Mouse (Mus musculus) kidney, adult 2 months (tissue): ENCODE measurements around the gene Fbxw2.

Experiments
- CTCF ChIP-seq: fragments of 200-500 bp; conservative IDR thresholded peaks from 2 replicates; pipeline ENCODE4 v1.5.1; 2011; ENCODE audit warnings: low read depth, mild to moderate bottlenecking, control low read depth, low read length, moderate library complexity, mixed read lengths; ENCODE audit not compliant: insufficient read depth, insufficient read length
- POLR2A ChIP-seq: fragments of 200-500 bp; IDR thresholded peaks from one replicate; pipeline ENCODE4 v1.6.1; 2011; ENCODE audit warnings: low read depth, low read length, control low read depth

GRCm38 (mm10) chr2:34754551-34755358, 71.4 kb downstream of the Fbxw2 start, which contains the start of gene Gapvd1:
- TF ChIP-seq CTCF (no peak), POLR2A (no peak)
